Mouse (Mus musculus) hindbrain, embryonic 10.5 days (tissue): ENCODE data around the gene Olfr305. TPM values are rescaled to one million over a fixed set of nuclear protein-coding genes. Genes with fewer than 3 reads are reported as not detected.
"Not testable (repeated sequence)": the region's sequence is repeated elsewhere in the genome, so short reads cannot be mapped to it uniquely, and the experiment has no call there.

Experiments used
- DNase-seq: peaks from one replicate; pipeline ENCODE4 v3.0.0-alpha.2; 2017; ENCODE audit warnings: low spot score
- H3K27ac ChIP-seq: fragments of 300-500 bp; sonication (generic); 2 replicates; pipeline ENCODE4 v1.5.1; 2016; ENCODE audit warnings: mild to moderate bottlenecking, moderate library complexity
- H3K27me3 ChIP-seq: fragments of 300-500 bp; sonication (generic); 2 replicates; pipeline ENCODE4 v1.6.1; 2016; ENCODE audit warnings: mild to moderate bottlenecking; ENCODE audit not compliant: poor library complexity, insufficient read depth, severe bottlenecking
- H3K36me3 ChIP-seq: fragments of 300-500 bp; sonication (generic); 2 replicates; pipeline ENCODE4 v1.6.1; 2016; ENCODE audit warnings: mild to moderate bottlenecking, moderate library complexity
- H3K4me1 ChIP-seq: fragments of 300-500 bp; sonication (generic); replicated peaks from 2 replicates; pipeline ENCODE4 v1.6.1; 2016; ENCODE audit warnings: mild to moderate bottlenecking
- H3K4me3 ChIP-seq: fragments of 300-500 bp; sonication (generic); 2 replicates; pipeline ENCODE4 v1.5.1; 2016; ENCODE audit warnings: mild to moderate bottlenecking, moderate library complexity
- H3K9me3 ChIP-seq: fragments of 300-500 bp; sonication (generic); 2 replicates; pipeline ENCODE4 v1.6.1; 2016; ENCODE audit warnings: mild to moderate bottlenecking, moderate library complexity
- WGBS: fragments of 180-500 bp; shearing (Covaris S2); methylation state at CpG from one replicate; pipeline ENCODE4 v1.1.7; 2016; 5-methylcytosine and 5-hydroxymethylcytosine counted together
- polyA plus RNA-seq: library from polyadenylated mRNA; unstranded; fragments of >200 nt; fragmentation: Nextera tagmentation; extraction: Ambion mirVana; gene quantifications from 2 replicates; pipeline ENCODE4 v1.2.1, GENCODE M21; 2016

Gene Olfr305
- polyA plus RNA-seq = not detected in 2 replicates

- Histone ChIP-seq H3K27ac (no peak within 1 kb of the TSS), H3K4me3 (no peak within 1 kb of the TSS), H3K4me1 (no peaks in the 10 kb centered on the region), H3K36me3 (no peaks in the 10 kb centered on the region), H3K9me3 (no peaks in the 10 kb centered on the region), H3K27me3 (no peaks in the 10 kb centered on the region)
- DNase-seq = no peak
- 83% methylated on average over 1 of the region's 1 CpGs for WGBS
Observed at GRCm38 (mm10) chr7:86366828-86367227, at the start of gene Olfr305. Gene Olfr305 (minus strand): TSS chr7:86366928.

- H3K27me3 ChIP-seq = no peaks in the 10 kb centered on the region
- H3K9me3 ChIP-seq = no peaks in the 10 kb centered on the region
- H3K4me3 ChIP-seq = no peak within 1 kb of the TSS
- H3K36me3 ChIP-seq = no peaks in the 10 kb centered on the region
- no peak for DNase-seq
- WGBS = 87% methylated on average over 2 of the region's 2 CpGs
- no peaks in the 10 kb centered on the region for H3K4me1 ChIP-seq
- no peak within 1 kb of the TSS for H3K27ac ChIP-seq
Observed at GRCm38 (mm10) chr7:86403546-86403945, 36.8 kb upstream of the Olfr305 start, which contains the start of gene Olfr301. Gene Olfr301 (plus strand): TSS chr7:86403846.

- DNase-seq = no peak
- Histone ChIP-seq H3K4me1 (no peaks in the 10 kb centered on the region), H3K4me3 (no peak within 1 kb of the TSS), H3K27ac (no peak within 1 kb of the TSS), H3K27me3 (no peaks in the 10 kb centered on the region), H3K9me3 (no peaks in the 10 kb centered on the region), H3K36me3 (no peaks in the 10 kb centered on the region)
Observed at GRCm38 (mm10) chr7:86397689-86398088, 31.0 kb upstream of the Olfr305 start, which contains the start of gene Olfr303. Gene Olfr303 (minus strand): TSS chr7:86397789.

GRCm38 (mm10) chr7:86386558-86386957 lies 19.8 kb upstream of the Olfr305 start, which contains the start of gene Olfr304:
Gene Olfr304 (minus strand): TSS chr7:86386658.
- 71% methylated on average over 1 of the region's 1 CpGs for WGBS

GRCm38 (mm10) chr7:86385769-86386168 lies 19.0 kb upstream of the Olfr305 start:
- Histone ChIP-seq H3K4me1 (no peaks in the 10 kb centered on the region), H3K9me3 (no peaks in the 10 kb centered on the region), H3K4me3 (no peak overlapping the region), H3K36me3 (no peaks in the 10 kb centered on the region), H3K27me3 (no peaks in the 10 kb centered on the region), H3K27ac (no peak overlapping the region)
- WGBS = 76% methylated on average over 3 of the region's 3 CpGs
- DNase-seq = no peak

More at GRCm38 (mm10) chr7:86386558-86386957, 19.8 kb upstream of the Olfr305 start, which contains the start of gene Olfr304:
- Histone ChIP-seq H3K36me3 (no peaks in the 10 kb centered on the region), H3K4me1 (no peaks in the 10 kb centered on the region), H3K4me3 (no peak within 1 kb of the TSS), H3K27me3 (no peaks in the 10 kb centered on the region), H3K27ac (no peak within 1 kb of the TSS), H3K9me3 (no peaks in the 10 kb centered on the region)
- no peak for DNase-seq

GRCm38 (mm10) chr7:86346296-86346695 lies 20.4 kb downstream of the Olfr305 start:
- H3K27ac ChIP-seq, H3K27me3 ChIP-seq, H3K36me3 ChIP-seq, DNase-seq, H3K4me3 ChIP-seq, H3K9me3 ChIP-seq, H3K4me1 ChIP-seq: not testable (repeated sequence)
- 92% methylated on average over 9 of the region's 9 CpGs for WGBS

GRCm38 (mm10) chr7:86344253-86344652 lies 22.5 kb downstream of the Olfr305 start:
- H3K27ac ChIP-seq = no peak overlapping the region
- DNase-seq = no peak
- H3K4me1 ChIP-seq = no peaks in the 10 kb centered on the region
- WGBS = 75% methylated on average over 3 of the region's 3 CpGs
- no peaks in the 10 kb centered on the region for H3K9me3 ChIP-seq
- no peaks in the 10 kb centered on the region for H3K36me3 ChIP-seq
- no peaks in the 10 kb centered on the region for H3K27me3 ChIP-seq
- no peak overlapping the region for H3K4me3 ChIP-seq

GRCm38 (mm10) chr7:86342881-86343565 lies 23.7 kb downstream of the Olfr305 start:
- H3K27ac ChIP-seq = no peak overlapping the region
- no peaks in the 10 kb centered on the region for H3K9me3 ChIP-seq
- no peaks in the 10 kb centered on the region for H3K36me3 ChIP-seq
- no peak for DNase-seq
- H3K4me1 ChIP-seq = no peaks in the 10 kb centered on the region
- WGBS = 82% methylated on average over 14 of the region's 14 CpGs
- H3K4me3 ChIP-seq = no peak overlapping the region
- H3K27me3 ChIP-seq = no peaks in the 10 kb centered on the region

- no peak for DNase-seq
- Histone ChIP-seq H3K36me3 (no peaks in the 10 kb centered on the region), H3K9me3 (no peaks in the 10 kb centered on the region), H3K27ac (no peak within 1 kb of the TSS), H3K27me3 (no peaks in the 10 kb centered on the region), H3K4me3 (no peak within 1 kb of the TSS), H3K4me1 (no peaks in the 10 kb centered on the region)
- WGBS = 85% methylated on average over 1 of the region's 1 CpGs
Observed at GRCm38 (mm10) chr7:86337486-86337885, 29.2 kb downstream of the Olfr305 start, which contains the start of gene Olfr307. Gene Olfr307 (minus strand): TSS chr7:86337586.

GRCm38 (mm10) chr7:86325530-86325929 lies 41.2 kb downstream of the Olfr305 start, which contains the start of gene Olfr308:
Gene Olfr308 (minus strand): TSS chr7:86325630.
- Histone ChIP-seq H3K4me1 (no peaks in the 10 kb centered on the region), H3K9me3 (no peaks in the 10 kb centered on the region), H3K4me3 (no peak within 1 kb of the TSS), H3K27ac (no peak within 1 kb of the TSS), H3K36me3 (no peaks in the 10 kb centered on the region), H3K27me3 (no peaks in the 10 kb centered on the region)
- DNase-seq = no peak

GRCm38 (mm10) chr7:86321323-86321722 lies 45.4 kb downstream of the Olfr305 start:
- 91% methylated on average over 2 of the region's 2 CpGs for WGBS
- DNase-seq = no peak
- H3K27me3 ChIP-seq = no peaks in the 10 kb centered on the region
- H3K4me3 ChIP-seq = no peak overlapping the region
- H3K9me3 ChIP-seq = no peaks in the 10 kb centered on the region
- H3K27ac ChIP-seq = no peak overlapping the region
- no peaks in the 10 kb centered on the region for H3K36me3 ChIP-seq
- H3K4me1 ChIP-seq = no peaks in the 10 kb centered on the region

GRCm38 (mm10) chr7:86313608-86314007 lies 53.1 kb downstream of the Olfr305 start, which contains the start of gene Olfr309:
Gene Olfr309 (minus strand): TSS chr7:86313708.
- no peaks in the 10 kb centered on the region for H3K27me3 ChIP-seq
- H3K27ac ChIP-seq = no peak within 1 kb of the TSS
- no peak for DNase-seq
- H3K9me3 ChIP-seq = no peaks in the 10 kb centered on the region
- no peaks in the 10 kb centered on the region for H3K36me3 ChIP-seq
- WGBS = 86% methylated on average over 2 of the region's 2 CpGs
- H3K4me3 ChIP-seq = no peak within 1 kb of the TSS
- H3K4me1 ChIP-seq = no peaks in the 10 kb centered on the region
